Mouse (Mus musculus) thymus, postnatal 10 days (tissue): ENCODE data around the gene Ddx42.
A peak's percentile ranks its signal among the peaks of the same experiment; 100 is the strongest.
"Not testable (repeated sequence)": the region's sequence is repeated elsewhere in the genome, so short reads cannot be mapped to it uniquely, and the experiment has no call there.

Experiments used
- DNase-seq, 2 experiments: peaks; one replicate each; pipeline ENCODE4 v3.0.0; 2021; ENCODE audit warnings: low spot score in 2 of 2

Gene Ddx42

GRCm38 (mm10) chr11:106201337-106202122 lies 15.2 kb upstream of the Ddx42 start:
- no peak for DNase-seq

GRCm38 (mm10) chr11:106202123-106202465 lies 14.6 kb upstream of the Ddx42 start, which contains the start of gene Strada:
TSS of gene Strada (minus strand) at chr11:106202168.
- DNase-seq: no peak

DNA sequence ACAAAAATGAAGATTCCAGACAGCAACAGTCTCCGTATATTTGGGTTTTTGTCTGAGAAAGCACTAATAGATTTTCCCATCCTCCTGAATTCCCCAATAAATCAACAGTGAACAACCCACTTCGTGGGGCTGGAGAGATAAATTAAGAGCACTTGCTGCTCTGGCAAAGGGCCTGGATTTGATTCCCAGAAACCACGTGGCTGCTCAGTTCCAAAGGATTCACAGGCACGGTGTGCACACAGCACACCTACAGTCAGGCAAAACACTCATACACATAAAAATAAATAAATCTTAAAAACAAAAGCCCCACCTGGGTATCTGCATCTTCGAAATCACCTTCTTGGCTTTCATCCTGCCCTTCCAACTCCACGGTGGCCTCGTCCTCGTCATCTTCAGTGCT lies 4.0 kb upstream of the Ddx42 start:
- DNase-seq: no peak

- DNase-seq: no peak
Measured at GRCm38 (mm10) chr11:106214856-106215255, 1.9 kb upstream of the Ddx42 start.

DNA sequence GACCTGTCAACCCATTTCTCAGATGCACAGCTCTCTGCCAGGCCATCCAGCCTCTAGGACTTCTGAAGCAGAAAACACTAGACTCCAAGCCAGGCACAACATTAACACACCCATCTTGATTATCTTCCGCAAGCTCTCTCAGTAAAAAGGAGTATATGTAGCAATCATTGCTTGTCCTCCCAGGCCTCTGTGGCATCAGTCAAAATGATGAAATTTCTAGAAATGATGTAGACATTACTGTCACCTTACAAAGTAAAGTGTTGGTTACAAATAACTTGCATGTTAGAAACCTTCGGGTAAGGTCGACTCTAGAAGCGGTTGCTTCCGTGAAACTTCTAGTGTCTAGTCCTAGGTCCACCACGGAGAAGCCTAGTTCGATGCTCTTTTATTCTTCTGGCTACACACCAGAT lies 1.3 kb upstream of the Ddx42 start:
- DNase-seq: no peak

DNA sequence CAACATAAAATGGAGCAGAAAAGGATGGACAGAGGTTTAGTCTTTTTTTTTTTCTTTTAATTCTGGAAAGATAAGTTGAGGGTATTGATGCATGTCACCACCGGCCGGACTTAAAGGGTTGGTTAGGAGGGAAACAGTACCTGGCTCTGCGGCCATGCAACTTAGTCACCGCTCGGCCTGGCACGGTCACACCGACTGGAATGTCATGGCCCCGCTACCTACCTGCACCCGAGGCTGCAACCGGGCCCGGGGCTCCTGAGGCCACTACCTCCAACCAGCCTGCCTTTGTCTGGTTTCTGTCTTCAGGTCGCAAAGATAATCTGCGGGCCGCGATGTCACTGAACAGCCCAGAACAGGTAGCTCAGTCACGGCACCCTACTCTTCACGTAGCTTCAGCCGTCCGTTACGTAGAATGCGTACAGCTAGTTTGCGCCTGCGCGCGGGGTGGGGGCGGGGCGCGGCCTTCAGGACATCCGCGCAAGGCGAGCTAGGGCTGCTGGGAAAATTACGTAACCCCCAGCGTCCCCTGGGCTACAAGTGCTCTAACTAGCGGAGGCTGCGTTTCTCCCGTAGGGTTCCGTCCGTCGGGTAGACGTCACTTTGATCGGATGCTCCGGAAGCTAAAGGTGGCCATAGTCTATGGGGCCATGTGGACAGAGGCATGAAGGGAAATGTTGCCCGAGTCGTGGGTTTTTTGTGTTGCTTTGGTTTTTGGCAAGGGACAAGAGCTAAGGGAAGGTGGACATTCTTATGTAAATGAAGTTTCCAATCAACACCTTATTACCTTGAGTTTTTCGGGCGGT lies 598 bp upstream of the Ddx42 start, which contains the start of gene Ccdc47:
Gene Ccdc47 (minus strand): TSS at position 418 of the 803 bp plus-strand sequence.
- peak; percentile 89 to 92 for DNase-seq

DNA sequence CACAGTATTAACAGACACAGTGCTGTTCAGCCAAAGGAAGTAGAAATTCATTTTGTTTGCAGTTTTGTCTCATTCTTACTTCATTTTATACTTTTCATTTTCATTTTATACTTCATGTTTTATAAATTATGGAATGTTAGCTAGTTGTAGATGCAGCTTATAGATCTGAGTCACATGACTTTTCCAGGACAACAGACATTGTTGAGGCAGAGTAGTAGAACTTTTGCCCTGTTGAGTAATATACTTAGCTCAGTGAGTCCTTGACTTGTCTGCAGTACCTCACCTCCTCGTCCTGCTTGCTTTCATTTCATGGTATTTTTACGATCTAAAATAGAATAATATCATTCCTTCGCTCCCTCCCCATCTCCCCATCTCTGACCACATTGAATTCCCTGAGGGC lies 3.9 kb downstream of the Ddx42 start:
- DNase-seq: no peak

DNA sequence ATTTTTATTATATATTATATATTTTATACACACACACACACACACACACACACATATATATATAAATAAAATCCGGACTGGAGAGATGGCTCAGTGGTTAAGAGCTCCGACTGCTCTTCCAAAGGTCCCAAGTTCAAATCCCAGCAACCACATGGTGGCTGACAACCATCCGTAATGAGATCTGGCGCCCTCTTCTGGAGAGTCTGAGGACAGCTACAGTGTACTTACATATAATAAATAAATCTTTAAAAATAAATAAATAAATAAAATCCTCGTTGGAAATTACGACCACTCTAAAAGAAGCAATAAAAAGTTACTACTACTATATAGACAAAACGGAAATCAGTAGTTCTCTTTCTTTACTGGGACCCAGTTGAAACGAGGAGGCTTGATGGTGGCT lies 17.3 kb downstream of the Ddx42 start:
- DNase-seq: not testable (repeated sequence)

GRCm38 (mm10) chr11:106246834-106247233 lies 30.1 kb downstream of the Ddx42 start:
- DNase-seq: no peak

- DNase-seq: no peak
Measured at GRCm38 (mm10) chr11:106249326-106249725, 32.6 kb downstream of the Ddx42 start.

DNA sequence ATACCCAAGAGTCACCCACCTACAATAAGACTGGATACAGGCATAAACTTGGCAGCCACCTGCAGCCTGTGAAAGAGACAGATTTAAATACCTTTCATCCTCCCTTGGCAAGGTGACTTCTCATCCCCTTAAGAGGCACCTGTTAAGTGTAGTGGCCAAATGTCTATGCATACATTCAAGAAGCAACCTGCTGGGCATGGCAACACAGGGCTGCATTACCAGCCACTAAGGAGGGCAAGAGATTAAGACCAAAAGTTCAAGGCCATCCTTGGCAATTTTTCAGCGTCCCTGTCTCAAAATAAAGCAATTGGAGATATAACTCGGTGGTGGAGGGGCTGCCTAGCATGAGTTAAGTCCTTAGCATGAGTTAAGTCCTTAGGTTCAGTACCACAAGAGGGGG lies 38.0 kb downstream of the Ddx42 start:
- DNase-seq: no peak

- no peak for DNase-seq
Measured at GRCm38 (mm10) chr11:106255174-106255573, 38.4 kb downstream of the Ddx42 start.

DNA sequence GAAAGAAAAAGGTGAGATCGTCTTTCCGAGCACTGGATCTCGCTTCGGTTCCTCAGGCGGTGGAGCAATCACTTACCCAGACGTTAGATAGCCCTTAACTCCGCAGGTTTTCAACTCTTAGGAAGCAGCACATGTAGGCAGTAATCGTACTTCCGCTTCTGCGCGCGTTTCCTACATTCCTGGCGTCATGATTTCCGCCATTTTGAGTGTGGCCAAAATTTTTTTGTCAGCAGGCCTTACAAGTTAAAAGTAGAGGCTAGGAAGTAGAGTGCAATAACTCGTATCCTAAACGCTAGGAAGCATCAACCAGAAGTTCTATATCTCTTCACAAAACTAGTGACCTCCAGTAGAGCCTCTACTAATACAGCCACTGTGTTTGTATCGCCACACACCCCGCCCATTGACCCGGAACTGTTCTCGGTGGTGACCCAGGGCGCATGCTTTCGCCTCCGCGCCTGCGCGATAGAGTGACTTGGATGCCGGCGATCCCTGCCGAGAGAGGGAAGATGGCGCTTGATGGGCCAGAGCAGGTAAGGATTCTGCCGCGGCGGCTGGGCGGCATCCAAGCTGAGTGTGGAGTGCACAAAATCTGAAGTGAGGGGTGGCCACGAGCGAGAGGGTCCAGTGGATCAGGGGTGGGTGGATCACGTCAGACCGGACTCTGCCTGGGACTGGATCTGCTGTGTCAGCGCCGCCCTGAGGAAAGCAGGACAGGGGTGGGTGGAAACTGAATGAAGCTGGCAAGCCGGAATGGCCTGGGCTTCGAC lies 39.1 kb downstream of the Ddx42 start, which contains the start of the genes Ftsj3 and Psmc5:
Gene Ftsj3 (minus strand): TSS at position 395 of the 767 bp plus-strand sequence.
Gene Psmc5 (plus strand): TSS at position 470 of the 767 bp plus-strand sequence.
- peak; percentile 97 to 99 for DNase-seq

DNA sequence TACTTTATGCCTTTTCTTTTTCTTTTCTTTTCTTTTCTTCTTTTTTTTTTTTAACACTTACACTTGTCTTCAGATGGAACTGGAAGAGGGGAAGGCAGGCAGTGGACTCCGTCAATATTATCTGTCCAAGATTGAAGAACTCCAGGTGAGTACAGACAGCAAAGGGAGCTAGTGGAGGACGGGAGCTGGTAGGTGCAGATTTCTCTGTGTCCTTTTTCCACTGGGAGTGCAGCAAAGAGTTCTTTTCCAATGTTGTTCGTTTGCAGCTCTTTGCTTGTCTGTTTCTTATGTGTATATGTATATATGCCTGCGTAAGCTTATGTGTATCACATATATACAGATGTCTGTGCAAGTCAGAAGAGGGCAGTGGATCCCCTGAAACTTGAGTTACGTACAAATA lies 40.0 kb downstream of the Ddx42 start:
- no peak for DNase-seq

DNA sequence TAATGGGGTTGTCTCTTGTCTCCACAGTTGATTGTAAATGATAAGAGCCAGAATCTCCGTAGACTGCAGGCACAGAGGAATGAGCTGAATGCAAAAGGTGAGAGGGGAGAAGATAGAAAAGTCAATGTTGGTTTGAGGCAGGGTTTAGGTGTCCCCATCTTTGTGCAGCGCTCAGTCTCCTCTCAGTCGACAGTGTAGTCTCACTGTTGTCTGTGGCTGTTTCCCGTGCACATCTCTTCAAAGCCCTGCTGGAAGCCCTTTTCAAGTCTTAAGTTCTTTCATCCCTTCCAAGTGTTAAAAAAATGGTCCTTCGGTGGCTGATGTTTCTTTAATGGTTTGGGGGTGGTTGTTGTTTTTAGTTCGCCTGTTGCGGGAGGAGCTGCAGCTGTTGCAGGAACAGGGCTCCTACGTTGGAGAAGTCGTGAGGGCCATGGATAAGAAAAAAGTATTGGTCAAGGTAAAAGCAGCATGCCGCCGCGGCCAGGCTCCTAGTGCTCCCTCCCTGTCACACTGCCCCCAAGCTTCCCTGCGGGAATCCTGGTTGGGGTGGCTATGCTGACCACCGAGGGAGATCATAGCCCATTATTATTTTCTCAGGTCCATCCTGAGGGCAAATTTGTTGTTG lies 44.2 kb downstream of the Ddx42 start:
- no peak for DNase-seq

DNA sequence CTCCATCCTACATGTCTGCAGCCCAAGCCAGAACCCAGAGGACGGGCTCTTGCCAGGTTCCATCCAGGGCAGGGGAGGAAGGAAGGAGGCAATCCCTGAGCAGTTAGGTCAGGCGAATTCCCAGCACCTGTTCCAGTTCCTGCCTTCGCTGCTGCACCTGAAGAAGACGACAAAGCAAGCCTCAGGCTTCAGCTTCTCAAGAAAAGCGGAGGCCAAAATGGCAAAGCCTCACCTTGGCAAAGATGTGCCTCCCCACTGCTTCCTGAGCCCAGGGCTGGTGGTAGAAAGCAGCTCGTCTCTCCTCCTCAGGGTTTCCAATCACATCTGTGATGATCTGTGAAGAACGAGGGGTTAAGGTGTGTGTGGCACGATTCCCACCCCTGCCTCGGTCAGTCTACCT lies 47.2 kb downstream of the Ddx42 start:
- no peak for DNase-seq

- DNase-seq: no peak
Measured at GRCm38 (mm10) chr11:106264988-106265387, 48.3 kb downstream of the Ddx42 start.

- no peak for DNase-seq
Measured at GRCm38 (mm10) chr11:106265570-106265969, 48.8 kb downstream of the Ddx42 start.

- no peak for DNase-seq
Measured at GRCm38 (mm10) chr11:106266431-106266830, 49.7 kb downstream of the Ddx42 start.

DNA sequence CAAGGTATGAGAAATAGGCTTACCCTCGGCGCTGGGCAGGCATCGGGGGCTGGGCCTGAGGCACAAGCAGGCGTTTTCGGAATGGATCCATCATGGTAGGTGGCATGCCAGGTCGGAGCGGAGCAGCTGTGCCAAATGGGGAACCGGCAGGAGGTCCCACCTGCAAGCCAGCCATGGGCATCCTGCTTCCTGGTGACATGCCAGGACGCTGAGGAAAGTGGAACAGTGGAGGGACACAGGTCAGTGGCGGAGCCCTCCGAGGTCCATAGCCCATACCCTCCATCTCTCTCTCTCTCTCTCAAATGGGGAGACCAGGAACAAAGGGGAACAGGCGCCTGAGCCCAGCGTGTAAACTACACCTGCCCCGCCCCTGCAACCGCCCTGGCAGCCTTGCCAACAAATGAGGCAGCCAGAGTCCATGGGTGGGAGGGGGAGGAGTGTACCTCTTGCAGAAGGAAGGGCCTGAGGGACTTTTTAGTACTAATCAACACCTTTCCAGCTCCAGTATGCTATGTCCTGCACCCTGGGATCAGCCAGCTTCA lies 50.7 kb downstream of the Ddx42 start:
- no peak for DNase-seq

- no peak for DNase-seq
Measured at GRCm38 (mm10) chr11:106267871-106268270, 51.1 kb downstream of the Ddx42 start.
